Mouse (Mus musculus): Measurements from ENCODE around the gene Cacna1c.

The Cacna1c gene

DNA sequence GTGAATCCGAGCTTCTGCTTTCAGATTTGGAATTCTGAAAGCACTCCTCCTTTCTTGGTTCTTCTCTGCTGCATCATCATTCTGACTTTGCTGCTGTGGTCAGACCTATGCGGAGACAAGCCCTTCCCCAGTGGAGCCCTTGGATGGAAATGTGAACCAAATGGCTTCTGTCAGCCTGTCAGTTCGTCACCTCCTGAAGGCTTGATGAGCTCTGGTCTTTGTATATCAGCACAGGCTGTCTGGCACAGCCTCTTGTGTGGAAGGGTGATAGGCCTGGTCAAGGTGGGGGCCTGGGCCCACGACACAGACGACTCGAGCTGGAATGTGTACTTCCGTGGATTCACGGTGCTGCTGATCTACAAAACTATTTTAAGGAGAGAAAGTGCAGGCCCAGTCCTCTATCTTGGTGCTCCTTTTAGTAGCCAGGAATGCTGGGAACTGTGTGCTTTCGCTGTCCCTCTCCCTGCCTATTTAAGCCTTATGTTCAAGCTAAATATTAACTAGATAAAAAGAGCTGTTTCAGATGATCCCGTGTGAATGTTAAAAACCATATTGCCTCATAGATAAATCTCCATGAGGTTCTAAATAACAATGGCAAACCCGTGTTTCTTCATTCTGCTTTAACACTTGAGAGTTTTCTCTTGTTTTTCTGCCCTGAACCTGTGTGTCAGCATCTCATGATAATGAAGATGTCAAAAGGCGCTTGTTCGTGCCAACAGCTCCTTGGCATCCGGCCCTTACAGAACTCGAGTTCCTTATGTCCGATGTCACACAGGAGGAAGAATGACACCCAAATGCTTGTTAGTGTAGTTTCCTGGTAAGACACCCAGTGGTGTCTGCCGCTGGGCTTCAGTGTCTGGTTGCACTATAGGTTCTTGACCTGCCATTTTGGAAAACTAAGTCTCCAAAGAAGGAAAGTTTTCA, at the start of gene Cacna1c:
TSS of gene Cacna1c (minus strand) at position 37 of the 924 bp plus-strand sequence.
- in situ Hi-C loops (cut with MboI; ENCODE audit: low sequenced_read_pairs): no loop called here

DNA sequence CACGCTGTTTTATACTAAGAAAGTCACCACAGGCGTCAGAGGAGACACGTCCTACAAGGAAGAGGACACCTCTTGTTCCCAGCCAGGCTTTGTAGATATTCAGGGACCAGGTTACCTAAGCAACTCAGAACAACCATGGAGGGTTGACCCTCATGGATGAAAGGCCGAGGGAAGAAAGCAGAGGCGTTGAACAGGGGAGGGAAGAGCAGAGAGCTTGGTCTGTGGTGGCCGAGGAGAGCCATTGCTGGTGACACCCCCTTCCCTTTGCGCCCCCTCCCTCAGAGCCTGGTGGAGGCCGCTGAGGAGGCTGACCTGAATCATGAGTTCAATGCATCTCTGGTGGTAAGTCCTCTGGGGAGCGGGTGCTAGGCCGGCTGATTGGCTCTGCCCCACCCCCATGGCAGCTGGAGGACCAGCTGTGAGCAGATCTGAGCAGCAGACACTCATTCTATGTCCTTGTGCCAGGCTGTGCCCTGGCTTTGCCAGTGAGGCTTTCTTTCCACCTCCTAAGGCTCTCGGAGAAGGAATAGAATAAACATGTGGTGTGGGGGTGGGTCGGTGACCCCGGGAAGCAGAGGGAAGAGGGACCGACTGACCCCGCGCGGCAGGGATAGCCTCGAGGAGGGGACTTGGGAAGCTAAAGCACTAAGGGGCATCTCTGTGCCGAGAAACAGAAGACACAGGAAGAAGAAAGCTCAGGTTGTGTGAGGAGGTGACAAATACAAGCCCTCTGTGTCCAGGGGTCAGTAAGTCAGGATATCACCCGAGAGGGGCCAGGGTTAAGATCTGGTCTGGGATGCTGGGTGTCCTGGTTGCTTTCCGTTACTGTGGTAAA, 44.9 kb upstream of the Cacna1c start:
- in situ Hi-C loops (cut with MboI; ENCODE audit: low sequenced_read_pairs): no loop called here

DNA sequence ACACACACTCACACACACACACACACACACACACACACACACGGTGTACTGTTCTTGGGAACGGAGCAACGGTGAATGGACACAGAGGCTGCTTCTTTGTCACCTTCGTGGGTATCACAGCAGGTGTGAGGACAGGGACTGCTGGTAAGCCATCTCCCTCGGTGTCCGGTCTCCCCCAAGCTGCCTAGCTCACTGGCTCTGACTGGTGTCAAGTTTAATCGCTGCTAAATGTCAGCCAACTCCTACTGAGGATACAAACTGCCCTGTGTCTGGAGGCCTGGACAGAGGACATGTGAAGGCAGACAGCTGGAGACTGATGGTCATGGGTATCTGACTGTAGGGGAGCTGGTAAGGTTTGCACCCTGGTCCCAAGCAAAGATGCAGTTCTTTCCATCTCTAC, 44.0 kb upstream of the Cacna1c start:
- in situ Hi-C loops (cut with MboI; ENCODE audit: low sequenced_read_pairs): no loop called here

DNA sequence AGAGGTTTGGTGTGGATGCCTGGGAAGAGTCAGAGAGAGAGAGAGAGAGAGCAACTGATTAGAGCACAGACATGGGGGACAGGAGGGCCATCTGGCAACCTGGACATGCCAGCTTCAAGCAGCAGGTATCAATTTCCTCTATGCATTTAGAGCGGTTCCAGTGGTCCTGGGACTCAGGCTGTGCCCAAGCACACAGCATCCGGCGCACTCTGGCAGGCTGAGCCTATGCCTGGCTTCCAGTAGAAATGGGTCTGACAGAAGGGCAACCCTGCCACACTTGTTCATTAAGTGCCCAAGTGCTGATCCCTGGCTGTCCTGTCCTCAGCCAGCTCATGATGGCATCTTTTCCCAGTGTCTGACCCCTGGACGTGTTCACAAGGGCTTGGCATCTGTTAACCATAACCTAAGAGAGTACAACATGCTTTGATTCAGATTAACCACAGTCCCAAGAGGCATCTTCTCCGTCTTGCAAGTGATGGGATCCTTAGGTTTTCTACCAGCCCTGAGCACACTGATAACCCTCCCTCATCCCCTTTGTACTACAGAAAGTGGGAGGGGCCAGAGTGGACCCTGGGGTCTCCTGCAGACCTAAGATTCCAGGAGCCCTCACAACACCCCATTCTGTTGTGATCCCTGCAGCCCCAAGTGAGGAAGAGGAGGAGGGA, 43.3 kb upstream of the Cacna1c start:
- in situ Hi-C loops (cut with MboI; ENCODE audit: low sequenced_read_pairs): no loop called here

DNA sequence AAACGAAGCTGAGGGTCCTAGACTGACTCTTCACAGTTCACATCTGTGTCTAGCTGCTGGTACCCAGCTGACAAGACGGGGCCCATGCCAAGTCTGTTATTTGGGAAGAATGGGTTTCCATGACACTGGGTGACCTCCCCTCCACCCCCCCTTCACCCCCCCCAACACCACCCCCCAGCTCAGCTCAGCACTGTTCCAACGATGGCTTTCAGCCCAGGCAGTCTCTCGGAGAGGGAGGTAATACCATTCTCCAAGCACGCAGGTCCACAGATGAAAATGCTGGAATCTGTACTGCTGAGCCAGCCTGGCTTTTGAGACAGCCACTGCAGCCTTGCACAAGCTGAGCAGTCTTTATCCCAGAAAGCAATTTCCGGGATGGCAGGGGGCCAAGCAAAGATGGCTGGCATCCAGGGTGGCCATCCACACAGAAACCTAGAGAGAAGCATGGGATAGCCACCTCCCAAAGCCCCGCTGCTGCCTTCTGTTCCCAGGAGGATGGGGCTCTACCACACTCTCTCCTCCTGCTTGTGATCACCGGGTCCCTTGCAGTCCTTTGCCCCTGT, 41.3 kb upstream of the Cacna1c start:
- in situ Hi-C loops (cut with MboI; ENCODE audit: low sequenced_read_pairs): no loop called here

DNA sequence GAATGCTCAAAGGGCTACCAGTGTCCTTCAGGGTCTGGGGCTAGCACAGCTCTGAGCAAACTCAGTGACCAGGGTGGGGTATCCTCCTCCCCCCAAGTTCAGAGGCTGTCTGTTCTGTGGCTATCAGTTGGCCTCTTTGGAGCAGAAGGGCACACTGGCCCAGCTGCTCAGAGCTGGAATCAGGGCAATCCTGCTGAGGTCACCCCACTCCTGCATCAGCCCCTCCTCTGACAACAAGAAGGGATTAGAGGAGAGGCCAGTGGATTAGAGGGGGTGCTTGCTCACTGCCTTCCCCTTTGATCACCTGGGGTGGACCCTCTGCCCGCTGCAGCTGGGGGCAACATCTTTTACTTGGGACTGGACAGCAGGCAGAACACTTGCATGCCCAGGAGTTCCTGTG, 40.0 kb upstream of the Cacna1c start, which contains the start of gene Cacna2d4:
TSS of gene Cacna2d4 (plus strand) at position 286 of the 400 bp plus-strand sequence.
- in situ Hi-C loops (cut with MboI; ENCODE audit: low sequenced_read_pairs): no loop called here

DNA sequence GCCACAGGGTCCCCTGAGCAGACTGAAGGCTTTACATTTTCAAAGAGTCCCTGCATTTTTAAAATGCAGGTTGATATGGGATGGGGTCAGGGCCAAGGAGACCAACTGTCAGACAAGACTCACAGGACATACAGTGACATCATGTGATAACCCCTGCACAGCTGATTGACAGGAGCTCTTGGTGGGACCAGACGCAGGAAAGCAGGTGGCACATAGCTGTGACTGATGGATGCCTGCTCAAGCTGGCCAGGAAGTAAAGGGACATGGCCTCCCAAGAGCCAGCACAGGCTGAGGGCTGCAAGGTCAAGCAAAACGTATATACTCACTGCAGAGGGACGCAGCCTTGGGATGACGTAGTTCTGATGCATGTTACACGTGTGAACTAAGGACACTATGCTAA, 39.2 kb upstream of the Cacna1c start:
- in situ Hi-C loops (cut with MboI; ENCODE audit: low sequenced_read_pairs): no loop called here

DNA sequence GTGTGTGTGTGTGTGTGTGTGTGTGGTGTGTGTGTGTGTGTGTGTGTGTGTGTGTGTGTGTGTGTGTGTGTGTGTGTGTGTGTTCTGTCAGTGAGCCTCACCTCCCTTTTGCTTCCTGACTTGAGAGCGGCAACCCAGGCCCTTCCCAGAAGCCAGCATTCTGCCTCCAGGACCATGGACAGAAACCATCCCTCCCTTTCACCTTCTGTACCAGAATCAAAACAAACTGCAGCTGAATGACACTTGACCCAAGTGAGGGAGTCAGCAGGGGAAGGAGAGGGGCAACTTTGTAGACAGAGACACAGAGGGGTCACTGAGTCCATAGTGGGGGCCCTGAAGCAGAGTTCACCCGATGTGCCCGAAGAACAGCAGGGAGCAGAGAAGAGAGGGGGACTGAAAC, 36.8 kb upstream of the Cacna1c start:
- in situ Hi-C loops (cut with MboI; ENCODE audit: low sequenced_read_pairs): no loop called here

DNA sequence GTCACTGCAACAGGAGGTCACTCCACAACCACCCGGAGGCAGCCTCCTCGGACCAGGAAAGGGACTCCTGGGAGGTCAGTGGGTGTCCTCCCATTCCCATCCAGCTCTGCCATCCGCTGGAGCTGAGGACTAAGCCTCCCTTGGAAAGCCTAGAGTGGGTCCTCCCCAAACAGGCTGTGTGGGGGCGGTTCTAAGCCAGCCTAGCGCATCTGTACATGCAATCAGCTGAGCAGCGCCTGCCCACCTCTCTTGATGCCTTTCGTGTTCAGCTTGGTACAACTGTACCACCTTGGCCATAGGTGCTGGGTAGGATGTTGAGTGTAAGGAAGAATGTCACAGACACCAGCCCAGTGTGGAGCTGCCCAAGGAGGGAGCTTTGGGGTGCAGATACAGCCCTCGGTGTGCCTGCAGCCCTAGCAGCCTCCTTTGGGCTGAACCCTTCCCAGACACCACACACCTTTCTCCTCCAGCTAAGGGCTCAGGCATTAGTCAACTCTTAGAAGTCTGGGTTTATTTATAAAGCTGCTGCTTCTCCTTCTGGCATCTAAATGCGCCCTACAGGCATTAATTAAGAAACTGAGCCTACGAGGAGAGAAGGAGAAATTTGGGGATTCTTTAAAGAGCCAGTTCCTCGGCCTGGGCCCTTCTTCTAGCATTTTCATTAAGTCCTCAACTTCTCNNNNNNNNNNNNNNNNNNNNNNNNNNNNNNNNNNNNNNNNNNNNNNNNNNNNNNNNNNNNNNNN, 32.8 kb upstream of the Cacna1c start:
- in situ Hi-C loops (cut with MboI; ENCODE audit: low sequenced_read_pairs): loop anchor here (10.0 kb wide), 1 partner anchor 216 kb away; no protein-coding TSS in a partner anchor

DNA sequence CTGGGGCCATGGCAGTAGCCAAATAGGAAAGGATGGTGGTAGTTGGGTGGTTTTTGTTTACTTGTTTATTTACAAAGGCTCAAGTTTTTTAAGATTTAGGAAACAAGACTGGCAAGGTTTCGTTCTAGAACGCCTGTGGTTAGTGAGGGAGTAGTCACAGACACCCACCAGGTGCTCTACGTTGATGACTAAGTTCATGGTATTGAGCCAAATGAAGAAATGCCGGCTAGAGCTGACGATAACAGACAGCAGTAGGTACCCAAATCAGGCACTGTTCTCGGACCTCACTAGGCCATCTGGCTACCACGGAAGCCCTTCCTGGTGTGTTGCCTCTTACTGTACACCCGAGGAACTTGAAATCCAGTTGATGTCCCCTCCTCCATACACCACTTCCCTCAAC, 30.8 kb upstream of the Cacna1c start:
- in situ Hi-C loops (cut with MboI; ENCODE audit: low sequenced_read_pairs): loop anchor here (10.0 kb wide), 1 partner anchor 218 kb away; no protein-coding TSS in a partner anchor

DNA sequence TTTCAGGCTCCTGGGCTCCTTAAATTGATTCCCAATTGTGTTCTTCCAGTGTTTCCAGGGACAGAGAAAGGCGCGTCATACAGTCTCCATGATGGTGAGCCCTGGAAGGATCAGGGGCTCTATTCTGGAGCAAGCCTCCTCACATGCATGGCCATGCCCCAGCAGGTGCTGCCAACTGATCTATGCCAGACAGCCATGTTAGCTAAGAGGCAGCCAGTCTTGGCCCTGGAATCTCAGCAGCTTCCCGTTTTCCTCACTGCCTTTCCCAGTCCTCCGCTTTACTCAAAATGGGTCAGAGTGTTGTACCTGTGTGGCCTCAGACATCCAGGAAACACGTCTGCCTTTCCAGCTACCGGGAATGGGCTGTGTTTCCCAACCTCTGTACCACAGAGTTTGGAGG, 29.5 kb upstream of the Cacna1c start:
- in situ Hi-C loops (cut with MboI; ENCODE audit: low sequenced_read_pairs): loop anchor here (10.0 kb wide), 1 partner anchor 219 kb away; no protein-coding TSS in a partner anchor

DNA sequence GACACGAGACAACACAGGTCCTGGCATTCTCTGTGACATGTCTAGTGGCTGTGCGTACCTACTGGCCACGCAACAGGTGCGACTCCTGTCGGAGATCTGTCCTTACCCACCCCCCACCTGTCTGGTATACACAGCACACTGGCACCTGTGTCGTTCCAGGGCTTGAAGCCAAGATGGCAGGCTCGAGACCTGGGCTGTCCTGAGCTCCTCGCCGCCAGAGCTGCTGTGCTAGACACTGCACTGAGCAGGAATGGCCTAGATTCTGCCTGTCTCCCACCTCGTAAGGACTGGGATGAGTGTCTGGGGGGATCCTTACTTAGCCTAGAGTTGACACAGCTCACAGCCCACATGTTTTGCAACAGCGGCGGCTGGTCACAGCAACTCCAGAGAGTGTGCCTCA, 29.0 kb upstream of the Cacna1c start:
- in situ Hi-C loops (cut with MboI; ENCODE audit: low sequenced_read_pairs): loop anchor here (10.0 kb wide), 1 partner anchor 220 kb away; no protein-coding TSS in a partner anchor

DNA sequence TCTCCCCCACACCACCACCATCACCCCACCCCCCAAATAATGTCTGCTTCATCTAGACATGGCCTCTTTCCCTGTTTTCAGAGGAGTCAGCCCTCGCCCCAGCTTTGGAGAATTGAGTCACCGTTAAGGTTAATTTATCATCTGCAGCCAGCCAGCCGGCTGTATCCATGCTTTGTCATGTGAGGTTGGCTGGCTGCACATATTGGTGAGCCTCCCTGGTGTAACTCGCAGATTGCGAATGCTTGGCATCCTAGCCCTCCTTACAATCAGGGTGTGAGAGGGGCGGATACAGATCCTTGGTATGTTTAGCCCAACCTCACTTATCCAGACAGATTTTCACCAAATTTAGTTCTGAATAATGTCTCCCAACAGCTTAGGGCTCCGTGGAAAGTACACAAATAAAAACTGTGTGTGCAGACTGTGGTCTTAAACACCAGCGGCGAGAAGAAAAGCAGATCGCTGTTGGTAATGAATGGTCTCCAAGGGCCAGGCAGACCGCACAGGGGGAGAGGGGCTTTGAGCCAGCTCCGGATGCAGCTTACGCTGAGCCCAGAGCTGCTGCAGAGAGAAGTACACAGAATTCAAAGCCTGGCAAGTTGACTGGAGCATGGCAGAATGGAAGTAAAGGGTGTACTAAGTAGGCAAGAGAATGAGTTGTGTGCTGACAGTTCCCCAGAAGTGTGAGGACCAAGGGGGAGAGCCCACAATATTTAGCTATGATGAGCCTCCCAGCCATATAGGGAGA, 28.4 kb upstream of the Cacna1c start:
- in situ Hi-C loops (cut with MboI; ENCODE audit: low sequenced_read_pairs): loop anchor here (5.0 to 10.0 kb wide), 2 partner anchors 128 to 220 kb away; no protein-coding TSS in a partner anchor

DNA sequence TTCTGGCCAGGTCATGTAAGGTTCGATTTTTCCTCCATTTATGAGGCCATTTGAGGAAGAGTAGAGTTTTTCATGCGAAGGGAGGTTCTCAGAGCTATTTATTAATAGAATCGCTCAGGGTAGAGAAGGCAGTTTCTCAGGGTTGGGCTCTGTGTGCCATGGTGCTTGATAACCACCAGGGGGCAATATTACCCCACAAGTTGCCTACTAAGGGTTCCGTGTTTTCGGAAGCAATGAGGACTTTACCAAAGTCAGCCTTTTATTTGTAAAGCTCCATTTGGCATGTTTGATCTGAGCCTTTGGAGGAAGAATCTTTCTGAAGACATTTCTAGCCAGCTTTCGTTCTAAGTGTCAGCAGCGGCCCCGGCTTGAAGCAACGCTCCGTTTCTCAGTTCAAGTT, 24.1 kb upstream of the Cacna1c start:
- in situ Hi-C loops (cut with MboI; ENCODE audit: low sequenced_read_pairs): loop anchor here (5.0 to 10.0 kb wide), 2 partner anchors 132 to 225 kb away; no protein-coding TSS in a partner anchor

DNA sequence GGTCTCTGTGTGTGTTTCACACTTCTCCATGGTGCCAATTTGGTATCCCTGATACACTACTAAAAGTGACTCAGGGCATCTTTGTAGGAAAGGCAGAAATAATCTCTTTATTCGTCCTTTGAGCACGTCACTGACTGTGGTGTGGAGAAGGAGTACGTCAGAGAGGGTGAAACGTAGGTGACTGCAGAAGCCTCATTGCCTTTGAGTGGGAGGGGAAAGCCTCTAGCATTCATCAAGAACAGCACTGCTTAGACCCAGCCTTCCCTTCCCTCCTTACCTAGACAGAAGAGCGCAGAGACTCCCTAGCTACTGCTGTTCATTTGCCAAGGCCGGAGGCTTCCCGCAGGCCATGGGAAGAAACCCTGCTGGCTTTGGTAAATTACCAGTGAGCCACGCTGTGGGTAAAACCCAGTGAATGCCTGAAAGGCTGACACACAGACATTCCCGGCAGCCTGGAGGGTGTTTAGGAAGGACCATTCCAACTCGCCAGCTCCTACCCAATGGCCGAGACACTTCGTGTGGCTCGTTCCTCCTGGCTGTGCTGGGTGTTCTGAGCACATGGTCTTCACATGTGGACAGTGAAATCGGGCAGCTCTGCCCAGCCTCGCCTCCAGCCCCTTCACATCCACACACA, 23.1 kb upstream of the Cacna1c start:
- in situ Hi-C loops (cut with MboI; ENCODE audit: low sequenced_read_pairs): no loop called here

DNA sequence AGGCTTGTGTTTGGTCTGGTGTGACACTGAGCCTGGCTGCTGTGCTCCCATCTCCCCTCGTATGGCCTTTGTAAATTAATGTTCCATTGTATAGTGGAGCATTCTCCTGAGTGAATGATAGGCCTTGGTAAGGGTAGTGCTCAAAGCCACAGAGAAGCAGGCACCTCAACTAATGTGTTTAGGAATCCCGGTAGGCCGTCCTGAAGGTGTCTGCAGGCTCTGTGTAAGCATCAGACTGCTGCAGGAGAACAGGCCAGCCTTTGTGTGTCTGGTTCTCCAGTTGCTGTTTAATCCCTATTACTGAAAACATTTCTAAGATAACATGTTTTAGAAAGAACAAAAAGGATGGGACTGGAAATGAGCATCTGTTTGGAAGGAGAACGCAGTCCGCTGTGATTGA, 22.4 kb upstream of the Cacna1c start:
- in situ Hi-C loops (cut with MboI; ENCODE audit: low sequenced_read_pairs): no loop called here

DNA sequence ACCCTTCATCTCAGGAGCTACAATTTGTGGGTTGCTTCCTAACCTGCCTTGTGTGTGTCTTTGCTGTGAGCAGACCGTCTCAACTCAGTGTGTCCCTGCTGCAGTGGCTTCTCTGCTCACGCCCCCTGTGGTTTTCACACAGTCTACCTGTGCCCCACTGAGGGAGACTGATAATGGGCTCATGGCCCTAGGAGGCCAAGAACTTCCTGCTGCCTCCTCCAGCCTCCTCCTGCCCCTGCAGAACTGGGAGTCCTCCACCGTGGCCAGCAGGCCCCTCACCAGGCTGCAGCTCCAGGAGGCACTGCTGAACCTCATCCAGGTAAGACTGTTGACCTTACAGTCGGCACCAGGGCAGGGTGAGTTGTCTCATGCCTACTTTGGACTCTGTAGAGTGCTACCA, 21.4 kb upstream of the Cacna1c start:
- in situ Hi-C loops (cut with MboI; ENCODE audit: low sequenced_read_pairs): no loop called here

DNA sequence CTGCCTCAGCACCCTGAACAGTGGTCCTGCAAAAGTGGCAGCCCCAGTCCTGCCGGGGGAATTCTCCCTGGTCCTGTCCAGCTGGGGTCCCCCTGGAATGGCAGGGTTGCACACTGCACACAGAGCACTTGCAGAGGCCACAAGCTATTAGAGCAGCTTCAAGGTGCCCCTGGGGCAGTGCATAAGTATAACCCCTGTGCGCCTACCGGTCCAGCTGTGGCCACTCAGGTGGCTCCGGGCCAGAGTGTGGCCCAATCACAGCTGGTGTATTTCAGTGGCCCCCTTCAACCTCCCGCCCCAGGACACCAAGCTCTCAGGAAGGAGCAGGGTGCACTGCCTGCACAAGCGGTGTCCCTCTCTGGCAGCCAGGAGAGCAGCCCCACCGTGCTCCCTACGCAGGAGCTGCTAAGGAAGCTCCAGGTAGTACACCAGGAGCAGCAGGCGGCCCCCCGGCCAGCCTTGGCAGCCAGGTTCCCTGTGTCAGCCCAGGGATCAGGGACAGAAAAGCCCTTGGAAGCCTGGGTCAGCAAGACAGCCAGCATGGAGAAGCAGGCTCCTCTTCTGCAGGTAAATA, 18.9 kb upstream of the Cacna1c start:
- in situ Hi-C loops (cut with MboI; ENCODE audit: low sequenced_read_pairs): no loop called here
